13 mouse cellular contexts compared by ENCODE assay signal in the genomic region with DNA sequence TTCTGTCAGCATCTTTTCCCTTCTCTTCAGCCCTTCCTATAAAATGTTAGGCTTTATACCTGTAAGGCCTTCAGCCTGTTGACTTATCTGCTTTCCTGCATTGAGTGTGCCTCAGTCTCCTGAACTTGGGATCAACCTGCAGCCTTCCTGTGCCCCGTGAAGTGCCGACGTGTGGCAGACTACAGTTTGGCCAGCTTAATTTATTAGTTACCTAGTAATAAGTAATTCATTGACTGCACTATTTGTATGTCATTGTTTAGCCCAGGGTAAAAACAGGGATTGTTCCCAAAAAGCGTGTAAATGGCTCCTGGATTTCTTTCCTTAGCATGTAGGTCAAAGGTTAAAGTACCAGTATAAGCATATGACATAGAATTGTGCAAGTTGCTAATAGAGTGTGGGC. TPM values are rescaled to one million over a fixed set of nuclear protein-coding genes. Genes with fewer than 3 reads are reported as not detected.
DNase-seq lines count a peak whose midpoint lies in the region; ATAC-seq and TF ChIP-seq lines count a peak whose summit lies in the region.
"Had no signal": no experiment of that assay in that cellular context is flagged by ENCODE, and none has a peak within 500 bp of the region (broad histone marks: within the 10 kb centered on the region; RNA-seq: fewer than 3 reads in every experiment).

No protein-coding gene starts in this region.

- H3K9me3 ChIP-seq in kidney, embryonic 14.5 days (ENCODE audit: control insufficient read depth, low read length) = no peaks in the 10 kb centered on the region
- H3K9me3 ChIP-seq in liver, embryonic 14.5 days (ENCODE audit: control insufficient read depth, low read length) = no peaks in the 10 kb centered on the region
- H3K9me3 ChIP-seq: lung, embryonic 15.5 days; midbrain, embryonic 12.5 days had no signal

- H3K27me3 ChIP-seq in kidney, adult 2 months (replicated peaks; ENCODE audit: control insufficient read depth, insufficient read depth, low read length) = no peaks in the 10 kb centered on the region
- no peaks in the 10 kb centered on the region for H3K27me3 ChIP-seq in kidney, embryonic 14.5 days (ENCODE audit: control insufficient read depth, insufficient read depth, low read length)
- H3K27me3 ChIP-seq in liver, embryonic 14.5 days (ENCODE audit: control insufficient read depth, insufficient read depth, low read length) = no peaks in the 10 kb centered on the region
- H3K27me3 ChIP-seq: lung, embryonic 15.5 days; midbrain, embryonic 12.5 days had no signal

- TF ChIP-seq POLR2A in kidney, adult 2 months (IDR thresholded peaks at IDR 0.05; ENCODE audit: low read depth, low read length) = no peak

- H3K4me1 ChIP-seq in kidney, adult 2 months (ENCODE audit: control insufficient read depth, insufficient read depth, low read length) = peaks cover 31% of the 10 kb centered on the region
- peaks cover 18% of the 10 kb centered on the region for H3K4me1 ChIP-seq in kidney, embryonic 14.5 days (ENCODE audit: control insufficient read depth, insufficient read depth, low read length)
- peaks cover 72 to 74% of the 10 kb centered on the region in 2 experiments for H3K4me1 ChIP-seq in liver, embryonic 14.5 days (replicated peaks; ENCODE audit: control insufficient read depth in 2 of 2, insufficient read depth in 2 of 2, low read length in 1 of 2)

- H3K9ac ChIP-seq in kidney, embryonic 14.5 days (ENCODE audit: low read depth, low read length) = no peak overlapping the region
- H3K9ac ChIP-seq in liver, embryonic 14.5 days (replicated peaks) = peak overlapping the region; percentile 33
- H3K9ac ChIP-seq: forebrain, postnatal 0 days; lung, embryonic 15.5 days; midbrain, embryonic 12.5 days had no signal

- no peaks in the 10 kb centered on the region for H3K36me3 ChIP-seq in kidney, adult 2 months (ENCODE audit: control insufficient read depth, insufficient read depth, low read length)
- no peaks in the 10 kb centered on the region for H3K36me3 ChIP-seq in kidney, embryonic 14.5 days (ENCODE audit: control insufficient read depth, insufficient read depth, low read length)
- no peaks in the 10 kb centered on the region for H3K36me3 ChIP-seq in liver, embryonic 14.5 days (replicated peaks; ENCODE audit: control insufficient read depth, insufficient read depth, low read depth)
- H3K36me3 ChIP-seq: lung, embryonic 15.5 days; midbrain, embryonic 12.5 days had no signal

- no peak overlapping the region for H3K4me2 ChIP-seq in kidney, embryonic 14.5 days (replicated peaks; ENCODE audit: low read depth, low read length)
- H3K4me2 ChIP-seq in liver, embryonic 14.5 days (ENCODE audit: low read depth) = peak overlapping the region; percentile 78
- H3K4me2 ChIP-seq: lung, embryonic 15.5 days; midbrain, embryonic 12.5 days had no signal

- no peak for TF ChIP-seq EP300 in liver, embryonic 14.5 days (IDR thresholded peaks at IDR 0.05; ENCODE audit: low read depth)

- peak; percentile 82 for DNase-seq in heart, adult 11 months
- no peak for DNase-seq in heart, adult 8-10 months (ENCODE audit: low spot score)
- peak; percentile 68 for DNase-seq in kidney, adult 2 months
- DNase-seq in forelimb bud, embryonic 11.5 days (ENCODE audit: low read depth, low spot score) = peak; percentile 9
- DNase-seq in liver, embryonic 14.5 days (ENCODE audit: low read depth in 3 of 3, low spot score in 3 of 3) = no peak
- DNase-seq in adrenal gland, postnatal 10 days = no peak
- no peak for DNase-seq in Muller cell, postnatal 12 days (ENCODE audit: inconsistent ontology term)
- DNase-seq: cerebellum, adult 11-12 months; forebrain, postnatal 0 days had no signal

- TF ChIP-seq CTCF in kidney, adult 2 months (conservative IDR thresholded peaks at IDR 0.05; ENCODE audit: insufficient read depth, insufficient read length, low read depth, low read length) = no peak
- no peak for TF ChIP-seq CTCF in liver, embryonic 14.5 days (IDR thresholded peaks at IDR 0.05; ENCODE audit: low read depth)

- no peak overlapping the region for H3K4me3 ChIP-seq in kidney, adult 2 months (ENCODE audit: insufficient read depth, low read depth, low read length)
- no peak overlapping the region for H3K4me3 ChIP-seq in kidney, embryonic 14.5 days (ENCODE audit: low read length)
- H3K4me3 ChIP-seq in liver, embryonic 14.5 days (ENCODE audit: insufficient read depth in 1 of 2, low read depth in 2 of 2, low read length in 2 of 2) = peak overlapping the region; percentile 23 to 32; a peak in 3 of 4 replicates
- H3K4me3 ChIP-seq: lung, embryonic 15.5 days; midbrain, embryonic 12.5 days had no signal

- peak overlapping the region; percentile 43; the same call in 1 of the 2 replicates for H3K27ac ChIP-seq in kidney, adult 2 months (ENCODE audit: insufficient read depth, low read depth, low read length)
- no peak overlapping the region for H3K27ac ChIP-seq in kidney, embryonic 14.5 days (ENCODE audit: low read depth, low read length)
- peak overlapping the region; percentile 56 for H3K27ac ChIP-seq in liver, embryonic 14.5 days
- H3K27ac ChIP-seq: hindbrain, postnatal 0 days; midbrain, embryonic 12.5 days had no signal

- WGBS in kidney, adult 2 months = 27% methylated on average over 4 of the region's 4 CpGs
- 46% methylated on average over 4 of the region's 4 CpGs for WGBS in kidney, embryonic 14.5 days
- WGBS in liver, embryonic 14.5 days (ENCODE audit: insufficient replicate concordance) = 29% methylated on average over 4 of the region's 4 CpGs

- ATAC-seq in kidney, embryonic 14.5 days (ENCODE audit: low FRiP score, low TSS enrichment) = no peak
- ATAC-seq in liver, embryonic 14.5 days (ENCODE audit: insufficient read depth) = no peak
- ATAC-seq: forebrain, postnatal 0 days; hindbrain, postnatal 0 days had no signal

RNA-seq across cellular contexts. Expression of a gene that starts 46.2 kb away (rescaled TPM):
- total RNA-seq in heart, adult 8-10 months (2022) = 10 to 100 TPM; 35.7 to 51.4 (median 39.9) TPM
- polyA plus RNA-seq in kidney, adult 2 months (2012; rRNA removed) = 52.9 and 61.6 TPM in 2 replicates
- 39.5 and 76.1 TPM in 2 replicates for polyA plus RNA-seq in kidney, embryonic 14.5 days (2014; fragmentation: Nextera tagmentation; extraction: Ambion mirVana)
- 8.2 and 12.7 TPM in 2 replicates for polyA plus RNA-seq in liver, embryonic 14.5 days (2012; rRNA removed)
- 21.7 and 26.7 TPM in 2 replicates for polyA plus RNA-seq in liver, embryonic 14.5 days (2014; fragmentation: Nextera tagmentation; extraction: Ambion mirVana)
- 10 to 100 TPM; 77.6 to 89.0 TPM for total RNA-seq in adrenal gland, postnatal 10 days (2021)

Comparison
In these comparisons a context has a peak if more than half of its experiments do, and no peak if none do; other contexts are left out.
1. DNase-seq: peak in heart, adult 11 months (single experiment), kidney, adult 2 months (single experiment) and forelimb bud, embryonic 11.5 days (single experiment); none in heart, adult 8-10 months (single experiment), liver, embryonic 14.5 days (0 of 3), adrenal gland, postnatal 10 days (single experiment) and Muller cell, postnatal 12 days (single experiment).
2. H3K4me3 ChIP-seq: peak in liver, embryonic 14.5 days (2 of 2); none in kidney, adult 2 months (single experiment) and kidney, embryonic 14.5 days (single experiment).